Mouse (Mus musculus) G1E-ER4 (cell line): Measurements from ENCODE around the gene Bard1. TPM values are rescaled to one million over a fixed set of nuclear protein-coding genes. Genes with fewer than 3 reads are reported as not detected.

Source experiments
- GATA1 ChIP-seq: IDR thresholded peaks from one replicate; pipeline ENCODE4 v1.8.0; 2012; ENCODE audit warnings: low read length, inconsistent platforms
- polyA plus RNA-seq: library from polyadenylated mRNA; stranded (reverse); fragments of >175 nt; gene quantifications from 2 replicates; pipeline ENCODE4 v1.2.3, GENCODE M21; 2012

Bard1 gene
- polyA plus RNA-seq, 1 experiment = 5.5 TPM

- TF ChIP-seq GATA1 = no peak
These were observed 32.2 kb downstream of the Bard1 start for GRCm38 (mm10) chr1:71070771-71071170.

- TF ChIP-seq GATA1 = peak; percentile 14
These were observed 34.1 kb downstream of the Bard1 start for GRCm38 (mm10) chr1:71068728-71069304.

- no peak for TF ChIP-seq GATA1
These were observed 39.0 kb downstream of the Bard1 start for GRCm38 (mm10) chr1:71063885-71064492.

- TF ChIP-seq GATA1 = no peak
These were observed 46.8 kb downstream of the Bard1 start for GRCm38 (mm10) chr1:71056143-71056542.

- no peak for TF ChIP-seq GATA1
These were observed 47.5 kb downstream of the Bard1 start for GRCm38 (mm10) chr1:71055454-71055853.

GRCm38 (mm10) chr1:71052756-71053155, 50.2 kb downstream of the Bard1 start:
- TF ChIP-seq GATA1 = no peak

GRCm38 (mm10) chr1:71052252-71052651, 50.7 kb downstream of the Bard1 start:
- TF ChIP-seq GATA1 = no peak

GRCm38 (mm10) chr1:71045141-71045540, 57.8 kb downstream of the Bard1 start:
- TF ChIP-seq GATA1 = peak; percentile 95

- no peak for TF ChIP-seq GATA1
These were observed 59.0 kb downstream of the Bard1 start for GRCm38 (mm10) chr1:71043951-71044350.

- no peak for TF ChIP-seq GATA1
These were observed 65.9 kb downstream of the Bard1 start for GRCm38 (mm10) chr1:71036999-71037398.

- TF ChIP-seq GATA1 = no peak
These were observed 67.4 kb downstream of the Bard1 start for GRCm38 (mm10) chr1:71035565-71035964.

GRCm38 (mm10) chr1:71022766-71023165, 80.2 kb downstream of the Bard1 start:
- no peak for TF ChIP-seq GATA1

- TF ChIP-seq GATA1 = no peak
These were observed 88.6 kb downstream of the Bard1 start for GRCm38 (mm10) chr1:71014345-71014744.

GRCm38 (mm10) chr1:71005998-71006397, 96.9 kb downstream of the Bard1 start:
- no peak for TF ChIP-seq GATA1

- TF ChIP-seq GATA1 = no peak
These were observed 98.8 kb downstream of the Bard1 start for GRCm38 (mm10) chr1:71004177-71004576.

GRCm38 (mm10) chr1:71003741-71004140, 99.2 kb downstream of the Bard1 start:
- no peak for TF ChIP-seq GATA1

GRCm38 (mm10) chr1:70997377-70997993, 105.5 kb downstream of the Bard1 start:
- TF ChIP-seq GATA1 = no peak
